In genomic region chr16:84834745-84835440, GRCm38 (mm10) we compare ENCODE assay signal across 8 mouse cellular contexts. TPM values are rescaled to one million over a fixed set of nuclear protein-coding genes. Genes with fewer than 3 reads are reported as not detected.
A peak's percentile ranks its signal among the peaks of the same experiment; 100 is the strongest.
DNase-seq lines count a peak whose midpoint lies in the region; ATAC-seq and TF ChIP-seq lines count a peak whose summit lies in the region.

Gabpa (plus strand) TSS chr16:84834925.

- peak; percentile 91 for ATAC-seq in erythroid progenitor cell, adult 5-6 weeks (replicated peaks; ENCODE audit: low FRiP score, poor library complexity, severe bottlenecking)
- ATAC-seq in heart, embryonic 12.5 days (ENCODE audit: insufficient number of reproducible peaks, low FRiP score) = peak; percentile 94
- peak; percentile 98 for ATAC-seq in kidney, postnatal 0 days (replicated peaks; ENCODE audit: low FRiP score, low read depth)
- ATAC-seq in liver, embryonic 11.5 days (replicated peaks; ENCODE audit: low FRiP score) = peak; percentile 95
- peak; percentile 95 for ATAC-seq in stomach, embryonic 14.5 days (ENCODE audit: insufficient number of reproducible peaks, insufficient read depth, low FRiP score, low read depth)

- H3K9me3 ChIP-seq in heart, embryonic 12.5 days (replicated peaks) = no peaks in the 10 kb centered on the region
- H3K9me3 ChIP-seq in kidney, postnatal 0 days (replicated peaks; ENCODE audit: low read length) = no peaks in the 10 kb centered on the region
- H3K9me3 ChIP-seq in liver, embryonic 11.5 days (ENCODE audit: control insufficient read depth, low read length) = no peaks in the 10 kb centered on the region
- no peaks in the 10 kb centered on the region for H3K9me3 ChIP-seq in stomach, embryonic 14.5 days (ENCODE audit: control insufficient read depth, low read depth, low read length)

- H3K4me2 ChIP-seq in heart, embryonic 12.5 days = peak within 1 kb of the TSS; percentile 85
- peak within 1 kb of the TSS; percentile 61 for H3K4me2 ChIP-seq in kidney, postnatal 0 days (ENCODE audit: low read length)
- H3K4me2 ChIP-seq in liver, embryonic 11.5 days = peak within 1 kb of the TSS; percentile 74
- peak within 1 kb of the TSS; percentile 76 for H3K4me2 ChIP-seq in stomach, embryonic 14.5 days (replicated peaks; ENCODE audit: low read depth, low read length)

- peak within 1 kb of the TSS; percentile 84 for H3K4me3 ChIP-seq in heart, embryonic 12.5 days
- peak within 1 kb of the TSS; percentile 96 for H3K4me3 ChIP-seq in kidney, postnatal 0 days (replicated peaks; ENCODE audit: low read depth, low read length)
- H3K4me3 ChIP-seq in liver, embryonic 11.5 days (ENCODE audit: low read depth, low read length) = peak within 1 kb of the TSS; percentile 92
- H3K4me3 ChIP-seq in stomach, embryonic 14.5 days (ENCODE audit: low read depth, low read length) = peak within 1 kb of the TSS; percentile 90

- peak within 1 kb of the TSS; percentile 96 for H3K9ac ChIP-seq in heart, embryonic 12.5 days
- peak within 1 kb of the TSS; percentile 99 for H3K9ac ChIP-seq in kidney, postnatal 0 days (ENCODE audit: low read depth, low read length)
- peak within 1 kb of the TSS; percentile 97 for H3K9ac ChIP-seq in liver, embryonic 11.5 days (ENCODE audit: low read depth, low read length)
- peak within 1 kb of the TSS; percentile 96 for H3K9ac ChIP-seq in stomach, embryonic 14.5 days (replicated peaks; ENCODE audit: low read depth, low read length)

- under 1% methylated on average over 52 of the region's 52 CpGs for WGBS in heart, embryonic 12.5 days
- under 1% methylated on average over 52 of the region's 52 CpGs for WGBS in kidney, postnatal 0 days
- whole genome bisulfite sequencing in liver, embryonic 11.5 days = under 1% methylated on average over 52 of the region's 52 CpGs
- WGBS in stomach, embryonic 14.5 days = under 1% methylated on average over 52 of the region's 52 CpGs

- no peak for TF ChIP-seq CTCF in kidney, postnatal 0 days (IDR thresholded peaks at IDR 0.05; ENCODE audit: low read depth)

- H3K27me3 ChIP-seq in heart, embryonic 12.5 days (replicated peaks) = no peaks in the 10 kb centered on the region
- H3K27me3 ChIP-seq in kidney, postnatal 0 days (ENCODE audit: insufficient read depth, low read length) = no peaks in the 10 kb centered on the region
- H3K27me3 ChIP-seq in liver, embryonic 11.5 days (replicated peaks; ENCODE audit: control insufficient read depth, insufficient read depth, low read length) = no peaks in the 10 kb centered on the region
- H3K27me3 ChIP-seq in stomach, embryonic 14.5 days (ENCODE audit: control insufficient read depth, insufficient read depth, low read length) = no peaks in the 10 kb centered on the region

- H3K27ac ChIP-seq in heart, embryonic 12.5 days (ENCODE audit: poor library complexity, severe bottlenecking) = peak within 1 kb of the TSS; percentile 99
- peak within 1 kb of the TSS; percentile 100 for H3K27ac ChIP-seq in kidney, postnatal 0 days
- H3K27ac ChIP-seq in liver, embryonic 11.5 days (ENCODE audit: low read depth, low read length) = peak within 1 kb of the TSS; percentile 98
- peak within 1 kb of the TSS; percentile 97 for H3K27ac ChIP-seq in stomach, embryonic 14.5 days (ENCODE audit: low read length)

- DNase-seq in CD4-positive helper T cell, adult 2 months (ENCODE audit: low read depth, low spot score) = peak; percentile 98
- peak; percentile 93 for DNase-seq in brain, embryonic 18.5 days (ENCODE audit: low read depth, low spot score)
- peak; percentile 99 for DNase-seq in kidney, postnatal 0 days (ENCODE audit: low spot score)
- DNase-seq in liver, embryonic 11.5 days (ENCODE audit: low spot score) = peak; percentile 89
- DNase-seq in naive thymus-derived CD4-positive, alpha-beta T cell, adult 2 months (ENCODE audit: low read depth) = peak; percentile 96

- peaks cover 31% of the 10 kb centered on the region for H3K36me3 ChIP-seq in heart, embryonic 12.5 days
- H3K36me3 ChIP-seq in kidney, postnatal 0 days (ENCODE audit: insufficient read depth, low read length) = peaks cover 12% of the 10 kb centered on the region
- peaks cover 14% of the 10 kb centered on the region for H3K36me3 ChIP-seq in liver, embryonic 11.5 days (ENCODE audit: control insufficient read depth, insufficient read depth, low read length)
- peaks cover 30% of the 10 kb centered on the region for H3K36me3 ChIP-seq in stomach, embryonic 14.5 days (ENCODE audit: control insufficient read depth, insufficient read depth, low read length)

- H3K4me1 ChIP-seq in heart, embryonic 12.5 days (replicated peaks) = peaks cover 16% of the 10 kb centered on the region
- peaks cover 8% of the 10 kb centered on the region for H3K4me1 ChIP-seq in kidney, postnatal 0 days (replicated peaks; ENCODE audit: insufficient read depth, low read length)
- H3K4me1 ChIP-seq in liver, embryonic 11.5 days (replicated peaks; ENCODE audit: control insufficient read depth, insufficient read depth, low read length) = peaks cover 7% of the 10 kb centered on the region
- H3K4me1 ChIP-seq in stomach, embryonic 14.5 days (ENCODE audit: control insufficient read depth, insufficient read depth, low read length) = peaks cover 20% of the 10 kb centered on the region; the same call in 1 of the 2 replicates

RNA-seq across cellular contexts. Expression of gene Gabpa, which starts in this region (rescaled TPM):
- total RNA-seq in erythroid progenitor cell, adult 5-6 weeks (2015; ENCODE audit: low replicate concordance) = 43.2 and 47.8 TPM in 2 replicates
- total RNA-seq in erythroid progenitor cell, adult 5-6 weeks (2017; ENCODE audit: low replicate concordance) = 49.0 and 55.6 TPM in 2 replicates
- polyA plus RNA-seq in heart, embryonic 12.5 days (2016; fragmentation: Nextera tagmentation; extraction: Ambion mirVana) = 44.4 and 47.2 TPM in 2 replicates
- polyA plus RNA-seq in kidney, postnatal 0 days (2015; fragmentation: Nextera tagmentation; extraction: Ambion mirVana) = 24.6 and 26.2 TPM in 2 replicates
- 37.5 and 40.9 TPM in 2 replicates for polyA plus RNA-seq in liver, embryonic 11.5 days (2014; fragmentation: Nextera tagmentation; extraction: Ambion mirVana)
- polyA plus RNA-seq in stomach, embryonic 14.5 days (2014; fragmentation: Nextera tagmentation; extraction: Ambion mirVana) = 39.1 and 39.5 TPM in 2 replicates

Comparison
In these comparisons a context has a peak if more than half of its experiments do, and no peak if none do; other contexts are left out.
1. Peak in every context shown above with its lines: DNase-seq, ATAC-seq, H3K4me3 ChIP-seq and H3K27ac ChIP-seq.